Mouse (Mus musculus): Measurements from ENCODE around the gene Dennd4a. TPM values are rescaled to one million over a fixed set of nuclear protein-coding genes. Genes with fewer than 3 reads are reported as not detected.

Dennd4a gene
- polyA plus RNA-seq, 1 experiment, result 10.5 TPM

- no peak for DNase-seq (ENCODE audit: low spot score)
Observed at GRCm38 (mm10) chr9:64957276-64957675, 146.1 kb downstream of the Dennd4a start.

GRCm38 (mm10) chr9:64960117-64960977 is 149.2 kb downstream of the Dennd4a start, which contains the start of gene Ints14:
Ints14 (plus strand) TSS chr9:64960905.
- DNase-seq (ENCODE audit: low spot score), result peak; percentile 94

- no peak for DNase-seq (ENCODE audit: low spot score)
Observed at GRCm38 (mm10) chr9:64960978-64961320, 149.8 kb downstream of the Dennd4a start.

Other genes with a start within 250 kb of the Dennd4a start
- gene Rab11a, start 73.6 kb upstream of the Dennd4a start, polyA plus RNA-seq (2012; rRNA removed), result 457 and 556 TPM in 2 replicates
- 0.04 TPM in 1 of 2 replicates, not detected in the other for gene Slc24a1, start 140.3 kb downstream of the Dennd4a start, polyA plus RNA-seq (2012; rRNA removed)
- 24.3 and 25.1 TPM in 2 replicates for gene Ints14, start 149.6 kb downstream of the Dennd4a start, polyA plus RNA-seq (2012; rRNA removed)
- 59.1 and 61.7 TPM in 2 replicates for gene Hacd3, start 210.4 kb downstream of the Dennd4a start, polyA plus RNA-seq (2012; rRNA removed)
- gene Dpp8, start 221.1 kb downstream of the Dennd4a start, polyA plus RNA-seq (2012; rRNA removed), result 53.7 and 64.4 TPM in 2 replicates

Data from urinary bladder, adult 2 months (tissue).